Mouse (Mus musculus) neutrophil, adult 5-6 weeks (primary cell): ENCODE measurements at regions not wholly inside any gene's neighbourhood (a gene's known extent, or its start where the extent isn't known, plus 50 kb on each side); places are given as distances from the start of the nearest gene placed in this dataset.

Experiments
- ATAC-seq: fragments of 151-379, 151-347 bp; 2 replicates; pipeline ENCODE4 v1.8.0; 2017; ENCODE audit warnings: mild to moderate bottlenecking, moderate TSS enrichment; ENCODE audit not compliant: insufficient number of reproducible peaks, poor library complexity, low FRiP score, severe bottlenecking; ENCODE audit errors: extremely low read depth

DNA sequence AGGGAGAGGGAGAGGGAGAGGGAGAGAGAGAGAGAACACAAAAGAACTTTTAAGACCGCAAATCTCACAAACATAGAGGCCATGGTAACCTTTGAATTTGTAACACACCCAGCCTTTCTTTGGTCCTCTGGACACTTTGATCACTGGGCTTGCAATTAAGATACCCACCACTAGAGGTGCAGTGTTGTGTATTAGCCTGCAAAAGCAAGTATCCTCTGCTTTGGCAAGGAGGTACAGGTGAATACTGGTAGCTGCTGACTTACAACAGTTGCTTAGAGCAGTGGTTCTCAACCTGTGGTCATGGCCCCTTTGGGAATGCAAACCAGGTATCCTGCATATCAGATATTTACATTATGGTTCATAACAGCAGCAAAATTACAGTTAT, 90.3 kb upstream of the Map1b start:
- ATAC-seq = no peak

DNA sequence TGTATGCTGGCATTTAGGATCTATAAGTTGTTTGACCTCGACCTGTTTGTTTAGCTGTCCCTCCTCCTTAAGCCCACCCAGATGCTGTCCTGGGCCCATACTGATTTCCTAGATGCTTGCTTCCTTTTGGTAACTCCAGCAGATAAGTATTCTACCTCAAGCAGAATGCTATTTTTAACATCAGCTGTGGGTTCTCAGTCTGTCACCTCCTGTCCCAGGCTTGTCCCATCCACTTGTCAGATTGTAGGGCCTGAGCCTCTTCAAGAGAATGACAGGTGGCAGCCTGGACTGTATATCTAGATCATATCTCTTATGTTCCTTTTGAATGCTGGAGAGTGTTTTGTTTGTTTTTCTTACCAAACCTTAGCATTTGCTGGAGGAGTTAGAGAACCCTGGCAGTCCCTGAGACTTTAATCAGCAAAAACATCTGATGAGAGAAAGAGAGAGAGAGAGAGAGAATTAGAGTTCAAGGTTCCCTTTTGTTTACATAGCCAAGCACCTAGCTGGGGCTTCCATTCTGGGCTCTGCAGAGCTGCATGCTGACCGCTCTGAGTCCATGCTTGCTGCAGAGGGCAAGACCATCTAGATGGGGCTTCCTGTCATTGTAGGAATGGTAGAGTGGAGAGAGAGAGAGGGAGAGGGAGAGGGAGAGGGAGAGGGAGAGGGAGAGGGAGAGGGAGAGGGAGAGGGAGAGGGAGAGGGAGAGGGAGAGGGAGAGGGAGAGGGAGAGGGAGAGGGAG, 89.7 kb upstream of the Map1b start:
- ATAC-seq = no peak

DNA sequence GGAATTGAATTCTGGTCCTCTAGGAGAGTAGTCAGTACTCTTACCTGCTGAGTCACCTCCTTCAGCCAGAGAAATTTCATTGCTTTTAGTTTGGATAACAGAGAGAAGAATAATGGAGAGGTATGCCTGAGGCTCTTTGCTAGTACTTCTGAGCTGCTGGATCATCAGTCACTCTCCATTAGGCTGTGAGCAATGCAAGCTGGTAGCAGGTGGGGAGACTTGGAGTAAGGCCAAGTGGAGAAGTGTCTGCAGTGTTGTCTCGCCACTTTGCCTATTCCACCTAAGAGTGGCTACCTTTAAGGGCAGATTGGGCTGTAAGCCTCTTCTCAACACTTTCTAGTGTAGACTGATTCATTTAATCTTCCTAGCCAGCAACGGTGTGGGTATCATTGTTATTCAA, 81.6 kb upstream of the Map1b start:
- ATAC-seq = no peak

DNA sequence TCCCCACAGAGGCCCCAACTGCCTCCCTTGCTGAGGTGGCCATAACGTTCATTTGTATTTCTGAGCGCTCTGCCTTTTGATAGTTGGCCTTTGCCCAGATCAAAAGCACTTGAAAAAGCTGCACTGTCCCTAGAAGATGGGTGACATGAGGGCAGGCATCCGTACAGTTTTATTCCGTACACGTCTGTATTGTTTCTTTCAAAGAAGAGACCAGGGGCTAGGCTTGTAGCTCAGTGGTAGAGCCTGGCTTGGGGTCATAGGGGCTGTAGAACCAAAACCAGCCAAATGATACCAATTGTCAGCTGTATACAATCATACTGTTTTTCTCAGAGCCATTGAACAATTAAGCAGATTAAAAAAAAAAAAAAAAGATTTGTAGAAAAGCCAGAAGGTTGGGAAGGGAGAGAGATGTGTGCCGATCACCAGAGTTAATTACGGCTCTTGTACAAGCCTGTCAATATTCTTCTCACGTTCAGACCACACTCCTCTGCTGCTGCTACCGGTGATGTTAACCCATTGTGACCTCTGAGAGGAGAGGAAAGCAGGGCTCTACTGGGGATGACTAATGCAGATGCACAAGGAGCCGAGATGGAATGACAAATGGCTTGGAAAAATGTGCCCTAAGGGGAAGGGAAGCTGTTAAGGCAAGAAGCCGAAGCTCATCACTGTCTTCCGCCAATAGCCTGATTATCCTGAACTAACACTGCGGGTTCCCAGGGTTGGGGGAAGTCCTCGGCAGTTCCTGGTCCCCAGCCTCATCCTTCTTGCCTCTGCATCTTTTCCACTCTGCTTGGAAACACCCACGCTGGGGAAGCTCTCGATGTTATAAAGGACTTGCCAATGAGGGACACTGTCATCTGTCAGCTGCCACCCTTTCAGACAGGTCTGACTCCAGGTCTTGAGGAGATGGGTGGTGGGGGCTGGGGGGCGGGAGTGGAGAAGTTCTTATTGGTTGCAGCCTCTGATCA, 77.8 kb upstream of the Map1b start:
- no peak for ATAC-seq

DNA sequence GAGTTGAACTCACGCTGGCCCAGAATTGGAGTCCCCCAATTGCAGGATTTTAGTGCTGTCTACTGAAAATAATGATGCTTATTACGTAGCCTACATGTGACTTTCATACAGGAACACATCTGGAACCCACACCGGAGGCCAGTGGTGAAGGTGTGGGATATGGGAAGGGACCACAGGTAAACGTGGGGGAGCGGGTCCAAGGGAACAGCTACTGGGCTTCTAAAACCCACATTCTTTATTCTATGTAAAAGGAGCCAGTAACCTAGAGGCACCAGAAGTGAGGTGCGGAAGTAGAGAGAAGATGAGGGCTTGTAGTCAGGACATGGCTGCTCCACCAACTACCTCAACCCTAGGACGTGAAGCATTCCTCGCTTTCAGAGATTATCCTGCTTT, 76.9 kb upstream of the Map1b start:
- ATAC-seq = no peak

DNA sequence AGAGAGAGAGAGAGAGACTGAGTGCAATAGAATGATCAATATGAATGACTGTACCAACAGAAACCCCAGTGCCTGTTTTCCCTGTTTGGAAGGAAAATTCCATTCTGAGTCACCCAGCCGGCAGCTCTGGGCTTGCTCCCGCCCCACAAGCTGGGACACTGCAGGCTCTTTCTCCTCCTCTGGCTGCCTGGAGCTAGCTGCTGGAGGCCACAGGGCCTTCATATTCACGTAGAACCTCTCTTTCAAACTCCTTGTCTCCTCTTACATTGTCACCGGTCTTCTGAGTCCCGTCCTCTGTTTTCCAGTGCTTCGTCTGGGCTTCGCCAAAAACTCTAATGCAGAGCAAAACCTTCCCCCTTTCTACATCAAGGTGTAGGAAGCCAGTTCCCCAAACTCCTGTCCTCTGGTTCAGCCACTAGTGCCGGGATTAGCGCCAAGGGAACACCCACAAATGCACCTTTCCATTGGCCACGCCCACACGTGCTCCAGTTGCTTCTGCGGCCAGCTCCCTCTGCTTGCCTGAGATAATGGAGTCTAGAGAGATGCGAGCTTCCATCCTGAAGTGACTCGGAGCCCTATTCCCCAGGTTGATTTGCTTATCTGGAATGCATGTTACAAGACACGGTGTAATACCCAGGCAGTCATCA, 76.4 kb upstream of the Map1b start:
- ATAC-seq = no peak

DNA sequence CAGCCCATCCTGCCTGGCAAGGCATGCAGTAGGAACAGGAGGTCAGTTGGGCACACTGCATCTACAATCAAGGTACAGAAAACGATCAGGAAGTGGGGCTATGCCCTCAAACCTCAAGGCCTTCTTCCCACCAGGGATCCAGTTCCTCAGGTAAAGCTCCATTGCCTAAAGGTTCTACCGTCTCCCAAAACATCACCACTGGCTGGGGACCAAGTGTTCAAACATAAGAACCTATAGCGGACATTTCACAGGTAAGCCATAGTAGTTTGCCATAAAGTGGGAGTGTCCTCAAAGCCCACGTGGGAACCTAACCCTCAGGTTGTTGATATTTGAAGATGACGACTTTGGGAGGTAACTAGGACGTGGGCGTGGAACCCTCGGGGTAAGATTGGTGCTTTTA, 72.3 kb upstream of the Map1b start:
- ATAC-seq = no peak

DNA sequence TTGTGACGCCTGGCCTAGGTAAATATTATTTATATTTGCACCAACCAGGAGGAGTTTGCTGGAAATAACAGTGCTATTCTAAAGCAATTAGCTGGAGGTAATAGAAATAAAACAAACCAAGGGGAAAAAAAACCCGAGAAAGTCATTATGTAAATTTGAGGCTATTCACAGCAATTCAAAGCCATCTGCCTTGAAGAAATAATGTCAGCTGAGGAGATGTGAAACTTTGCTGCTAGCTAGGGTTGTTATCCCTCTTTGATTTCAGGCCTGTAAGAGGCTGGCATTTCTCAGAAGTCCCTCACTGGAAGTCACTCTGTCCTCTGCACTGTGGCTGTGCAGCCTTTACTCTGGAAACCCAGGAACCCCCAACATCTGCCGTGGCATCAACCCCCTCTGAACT, 67.5 kb upstream of the Map1b start:
- no peak for ATAC-seq

DNA sequence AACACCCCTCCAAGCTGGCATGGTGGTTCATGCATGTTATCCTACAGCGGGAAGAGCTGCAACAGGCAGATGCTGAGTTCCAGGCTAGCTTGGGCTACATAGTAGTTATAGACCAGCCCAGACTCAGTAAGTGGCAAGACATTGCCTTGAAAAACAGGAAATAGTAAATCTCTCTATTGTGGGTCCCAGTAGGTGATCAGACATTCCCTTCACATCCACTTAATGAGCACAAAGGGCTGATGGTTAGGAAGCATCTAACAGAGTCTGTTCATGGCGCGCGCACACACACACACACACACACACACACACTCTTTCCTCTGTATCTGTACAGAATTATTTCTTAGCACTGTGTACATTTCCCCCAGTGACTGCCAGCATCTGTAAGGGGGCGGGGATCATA, 64.0 kb upstream of the Map1b start:
- no peak for ATAC-seq

DNA sequence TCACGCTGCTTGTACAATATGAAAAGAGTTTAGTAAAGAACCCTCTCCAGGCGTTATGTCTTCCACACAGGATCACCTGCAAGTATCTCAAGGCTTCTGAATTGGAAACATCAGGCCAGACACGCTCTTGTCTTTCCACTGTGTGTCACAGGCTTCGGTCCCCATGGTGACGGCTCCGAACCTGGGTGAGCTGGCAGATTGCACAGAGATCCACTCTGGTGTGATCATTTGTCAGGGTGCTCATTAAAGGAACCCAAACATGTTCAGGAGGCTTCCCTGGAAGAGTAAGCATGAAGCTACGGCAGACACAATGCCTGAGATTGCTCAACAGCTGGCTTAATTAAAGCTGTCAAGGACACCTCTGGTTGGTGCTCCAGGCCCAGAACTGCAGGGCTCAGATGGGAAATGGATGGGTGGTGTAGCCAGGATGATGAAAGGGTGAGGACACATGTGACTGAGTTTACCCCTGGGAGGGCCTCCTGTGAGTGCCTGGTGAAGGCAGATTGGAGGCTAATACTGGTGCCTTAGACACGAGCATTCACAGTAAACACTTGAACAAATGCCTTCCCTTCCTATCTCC, 63.3 kb upstream of the Map1b start:
- ATAC-seq = no peak

DNA sequence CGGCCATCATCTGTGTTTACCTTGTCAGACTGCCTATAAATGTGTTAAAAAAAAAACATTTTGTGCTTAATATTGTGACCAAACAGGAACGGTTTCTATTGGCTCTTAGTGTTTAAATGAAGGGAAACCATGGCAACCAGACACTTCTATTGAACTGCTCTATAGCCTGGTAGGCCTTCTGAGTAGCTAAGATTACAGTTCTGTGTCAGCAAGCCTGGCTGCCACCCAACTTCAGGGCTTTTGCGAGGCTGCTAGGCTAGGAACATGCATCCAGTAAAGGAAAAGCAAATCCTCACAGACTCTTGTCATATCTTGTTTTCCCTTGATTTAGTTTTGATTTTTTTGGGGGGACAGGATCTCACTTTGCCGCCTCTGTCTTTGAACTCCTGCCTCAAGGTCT, 61.3 kb upstream of the Map1b start:
- no peak for ATAC-seq

DNA sequence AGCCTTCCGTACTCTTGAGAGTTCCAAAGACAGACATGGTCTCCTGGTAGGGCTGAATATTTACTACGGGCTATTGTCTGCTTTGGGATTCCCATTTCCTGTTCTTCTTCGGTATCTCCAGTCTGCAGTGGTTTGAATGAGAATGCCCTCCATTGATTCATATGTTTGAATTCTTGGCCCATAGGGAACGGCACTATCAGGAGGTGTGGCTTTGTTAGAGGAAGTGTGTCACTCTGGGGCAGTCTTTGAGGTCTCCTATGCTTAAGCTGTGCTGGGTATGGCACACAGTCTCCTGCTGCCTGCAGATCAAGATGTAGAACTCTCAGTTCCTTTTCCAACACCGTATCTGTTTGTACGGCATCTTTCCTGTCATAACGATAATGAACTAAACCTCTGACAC, 56.7 kb upstream of the Map1b start:
- no peak for ATAC-seq

DNA sequence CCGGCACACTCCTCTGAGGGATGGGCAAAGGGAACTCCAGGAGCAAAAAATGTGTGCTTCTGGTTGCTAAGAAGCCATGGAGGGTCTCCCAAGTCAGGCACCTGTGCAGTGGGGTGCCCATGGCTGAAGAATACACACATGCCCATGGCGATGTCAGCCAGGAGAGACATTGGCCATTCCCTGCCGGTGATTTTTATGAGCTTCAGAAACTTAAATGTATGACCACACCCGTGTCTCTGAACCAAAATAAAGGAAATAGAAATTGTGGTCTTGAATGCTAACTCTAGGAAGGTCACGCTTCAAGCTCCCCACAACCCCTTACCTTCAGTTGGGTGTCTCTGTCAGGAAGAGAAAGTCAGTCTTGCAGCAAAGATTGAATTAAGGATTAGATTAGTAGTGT, 56.0 kb upstream of the Map1b start:
- ATAC-seq = no peak
